Mouse (Mus musculus) ES-Bruce4 (cell line): ENCODE data around the gene Smad3. TPM values are rescaled to one million over a fixed set of nuclear protein-coding genes. Genes with fewer than 3 reads are reported as not detected.
A peak's percentile ranks its signal among the peaks of the same experiment; 100 is the strongest.

Source experiments
- H3K27ac ChIP-seq: 2 replicates; pipeline ENCODE4 v1.5.1; 2012; ENCODE audit warnings: low read length, inconsistent platforms; ENCODE audit not compliant: insufficient read depth
- H3K27me3 ChIP-seq: 2 replicates; pipeline ENCODE4 v1.6.1; 2012; ENCODE audit warnings: mild to moderate bottlenecking, low read length, inconsistent platforms; ENCODE audit not compliant: control insufficient read depth, poor library complexity, insufficient read depth, severe bottlenecking
- H3K36me3 ChIP-seq: 2 replicates; pipeline ENCODE4 v1.6.1; 2012; ENCODE audit warnings: inconsistent platforms, mild to moderate bottlenecking, low read length, moderate library complexity; ENCODE audit not compliant: control insufficient read depth, poor library complexity, insufficient read depth, severe bottlenecking
- H3K4me1 ChIP-seq: one replicate; pipeline ENCODE4 v1.8.1; 2011; ENCODE audit warnings: low read length; ENCODE audit not compliant: control insufficient read depth, insufficient read depth
- H3K4me3 ChIP-seq: 2 replicates; pipeline ENCODE4 v1.5.1; 2011; ENCODE audit warnings: low read depth, mild to moderate bottlenecking, low read length
- H3K9ac ChIP-seq: 2 replicates; pipeline ENCODE4 v1.6.1; 2012; ENCODE audit warnings: low read depth, mild to moderate bottlenecking, inconsistent platforms; ENCODE audit not compliant: poor library complexity, severe bottlenecking
- H3K9me3 ChIP-seq: replicated peaks from 2 replicates; pipeline ENCODE4 v1.6.1; 2012; ENCODE audit warnings: mild to moderate bottlenecking, low read length, inconsistent platforms; ENCODE audit not compliant: control insufficient read depth, poor library complexity, insufficient read depth, severe bottlenecking
- CTCF ChIP-seq: IDR thresholded peaks from one replicate; pipeline ENCODE4 v1.8.1; 2011; ENCODE audit warnings: low read depth, low read length
- EP300 ChIP-seq: IDR thresholded peaks from 2 replicates; pipeline ENCODE4 v1.6.1; 2011; ENCODE audit warnings: low read depth, low read length; ENCODE audit not compliant: insufficient read depth
- POLR2A ChIP-seq: IDR thresholded peaks from one replicate; pipeline ENCODE4 v1.8.1; 2011; ENCODE audit warnings: low read length; ENCODE audit not compliant: insufficient read depth
- polyA plus RNA-seq: library from polyadenylated mRNA; stranded (reverse); fragments of >200 nt; gene quantifications from 2 replicates; pipeline ENCODE4 v1.2.4, GENCODE M21; 2011; ENCODE audit warnings: low read depth; ENCODE audit not compliant: missing spikeins, insufficient read depth, insufficient read length

Smad3 gene
- polyA plus RNA-seq, 1 experiment, result 25.7 TPM

DNA sequence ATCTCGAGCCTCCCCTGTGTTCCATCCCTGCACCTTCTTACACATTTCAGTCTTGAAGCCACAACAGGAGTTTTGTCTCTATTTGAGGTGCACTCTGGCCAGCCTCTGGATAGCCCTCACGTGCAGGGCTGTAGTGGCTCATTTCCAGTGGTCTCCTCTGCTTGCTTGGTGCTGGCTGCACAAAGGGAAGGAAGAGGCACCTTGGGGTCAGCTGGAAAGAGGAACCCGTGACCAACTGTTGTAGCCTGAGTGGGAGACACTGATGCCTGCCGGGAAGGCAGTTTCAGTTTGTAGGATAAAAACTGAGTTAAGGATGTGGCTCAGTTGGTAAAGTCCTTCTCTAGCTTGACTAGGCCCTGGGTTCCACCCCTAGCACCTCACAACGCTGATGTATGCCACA, 145.8 kb downstream of the Smad3 start:
- Histone ChIP-seq H3K36me3 (peaks cover 3% of the 10 kb centered on the region; the same call in 1 of the 2 replicates), H3K4me3 (no peak overlapping the region), H3K27ac (no peak overlapping the region), H3K9ac (no peak overlapping the region), H3K4me1 (no peaks in the 10 kb centered on the region), H3K27me3 (no peaks in the 10 kb centered on the region), H3K9me3 (no peaks in the 10 kb centered on the region)
- TF ChIP-seq CTCF, result no peak
- no peak for TF ChIP-seq POLR2A
- no peak for TF ChIP-seq EP300

DNA sequence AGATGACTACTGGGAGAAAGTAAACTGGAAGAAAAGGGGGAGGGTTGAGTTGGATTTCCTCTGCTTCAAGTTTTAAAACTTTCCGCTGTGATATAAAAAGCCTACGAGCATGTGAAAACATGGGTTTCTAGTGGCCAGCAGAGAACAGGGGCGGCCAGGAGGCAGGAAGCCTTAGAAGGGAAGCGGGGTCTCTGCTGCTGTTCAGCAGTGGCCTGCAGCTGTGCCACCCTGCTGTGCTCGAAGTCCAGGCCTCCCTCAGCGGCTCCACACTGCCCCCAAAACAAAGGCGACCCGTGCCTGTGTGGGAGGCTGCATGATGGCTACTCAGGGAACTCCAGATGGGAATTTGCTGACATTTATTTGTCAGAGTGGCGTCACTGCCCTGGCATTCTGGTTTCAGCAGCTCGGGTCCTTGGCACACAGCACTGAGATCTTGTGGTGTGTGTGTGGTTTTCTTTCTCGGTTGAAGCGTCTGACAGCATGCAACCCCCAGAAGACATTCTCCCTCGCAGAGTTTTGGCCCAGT, 146.9 kb downstream of the Smad3 start:
- no peaks in the 10 kb centered on the region for H3K27me3 ChIP-seq
- H3K9ac ChIP-seq, result no peak overlapping the region
- no peak overlapping the region for H3K27ac ChIP-seq
- no peaks in the 10 kb centered on the region for H3K36me3 ChIP-seq
- no peaks in the 10 kb centered on the region for H3K9me3 ChIP-seq
- no peaks in the 10 kb centered on the region for H3K4me1 ChIP-seq
- TF ChIP-seq CTCF, result no peak
- TF ChIP-seq EP300, result no peak
- TF ChIP-seq POLR2A, result no peak
- no peak overlapping the region for H3K4me3 ChIP-seq

DNA sequence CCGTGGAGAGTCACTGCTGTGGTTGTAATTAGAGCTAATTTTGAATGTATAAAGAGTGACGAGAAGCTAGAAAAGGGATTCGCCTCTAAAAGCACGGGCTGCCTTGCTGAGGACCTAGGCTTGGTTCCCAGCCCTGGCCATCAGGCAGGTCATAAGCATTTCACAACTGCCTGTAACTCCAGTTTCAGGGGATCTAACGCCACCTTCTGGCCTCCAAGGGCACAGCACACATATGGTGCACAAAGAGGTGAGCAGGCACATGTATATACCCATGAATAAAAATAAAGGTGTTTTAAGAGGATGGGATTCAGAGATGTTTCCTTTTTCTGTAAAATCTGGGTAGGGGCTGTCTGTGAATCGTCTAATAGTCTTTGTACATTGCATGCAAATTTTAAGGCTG, 147.6 kb downstream of the Smad3 start:
- no peak overlapping the region for H3K27ac ChIP-seq
- TF ChIP-seq POLR2A (no peak), CTCF (peak; percentile 38)
- no peaks in the 10 kb centered on the region for H3K27me3 ChIP-seq
- H3K9ac ChIP-seq, result no peak overlapping the region
- H3K36me3 ChIP-seq, result no peaks in the 10 kb centered on the region
- no peaks in the 10 kb centered on the region for H3K9me3 ChIP-seq
- no peaks in the 10 kb centered on the region for H3K4me1 ChIP-seq
- no peak overlapping the region for H3K4me3 ChIP-seq

DNA sequence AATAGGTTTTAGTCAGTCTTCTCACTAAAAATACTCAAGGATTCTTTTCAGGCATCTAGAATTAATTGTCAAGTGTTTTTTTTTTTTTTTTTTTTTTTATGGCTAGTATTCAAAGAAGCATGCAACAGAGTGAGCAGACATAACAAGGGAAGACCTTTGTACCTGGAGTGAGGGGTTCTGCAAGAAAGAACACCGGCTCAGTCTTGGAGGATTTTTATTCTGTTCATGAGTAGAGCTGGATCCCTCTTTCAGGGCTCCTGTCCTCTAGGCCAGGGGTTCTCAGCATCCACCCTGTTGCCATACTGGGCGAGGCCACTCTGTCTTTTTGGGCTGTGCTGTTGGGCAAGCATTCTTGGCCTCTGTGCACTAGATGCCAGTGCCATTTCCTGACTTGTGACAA, 148.0 kb downstream of the Smad3 start:
- H3K4me1 ChIP-seq, result no peaks in the 10 kb centered on the region

DNA sequence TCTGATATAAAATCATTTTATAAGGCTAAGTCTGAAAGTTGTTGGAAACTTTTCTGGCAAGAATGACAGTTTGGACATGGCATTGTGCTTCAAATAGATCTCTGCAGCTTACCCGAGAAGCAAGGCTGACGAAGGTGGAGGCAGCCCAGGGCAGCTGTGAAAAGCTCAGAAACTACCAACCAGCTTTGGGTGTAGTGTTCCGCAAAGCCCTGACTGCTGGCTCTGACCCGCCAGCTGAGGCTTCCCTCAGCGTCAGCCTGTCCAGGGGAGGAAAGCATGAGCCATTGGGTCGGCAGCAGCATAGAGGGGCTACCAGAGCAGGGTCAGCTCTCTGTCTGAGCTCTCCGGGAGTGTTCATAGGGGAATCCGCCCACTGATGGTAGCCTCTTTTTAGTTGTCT, 148.5 kb downstream of the Smad3 start:
- no peaks in the 10 kb centered on the region for H3K4me1 ChIP-seq
- H3K9me3 ChIP-seq, result no peaks in the 10 kb centered on the region
- no peak overlapping the region for H3K27ac ChIP-seq
- TF ChIP-seq EP300 (no peak), CTCF (no peak), POLR2A (no peak)
- H3K9ac ChIP-seq, result no peak overlapping the region
- H3K27me3 ChIP-seq, result no peaks in the 10 kb centered on the region
- H3K36me3 ChIP-seq, result no peaks in the 10 kb centered on the region
- H3K4me3 ChIP-seq, result no peak overlapping the region

More for the DNA sequence above, 148.0 kb downstream of the Smad3 start:
- Histone ChIP-seq H3K36me3 (no peaks in the 10 kb centered on the region), H3K9ac (no peak overlapping the region), H3K27me3 (no peaks in the 10 kb centered on the region), H3K4me3 (no peak overlapping the region), H3K9me3 (no peaks in the 10 kb centered on the region), H3K27ac (no peak overlapping the region)
- no peak for TF ChIP-seq CTCF
- no peak for TF ChIP-seq POLR2A
- no peak for TF ChIP-seq EP300

DNA sequence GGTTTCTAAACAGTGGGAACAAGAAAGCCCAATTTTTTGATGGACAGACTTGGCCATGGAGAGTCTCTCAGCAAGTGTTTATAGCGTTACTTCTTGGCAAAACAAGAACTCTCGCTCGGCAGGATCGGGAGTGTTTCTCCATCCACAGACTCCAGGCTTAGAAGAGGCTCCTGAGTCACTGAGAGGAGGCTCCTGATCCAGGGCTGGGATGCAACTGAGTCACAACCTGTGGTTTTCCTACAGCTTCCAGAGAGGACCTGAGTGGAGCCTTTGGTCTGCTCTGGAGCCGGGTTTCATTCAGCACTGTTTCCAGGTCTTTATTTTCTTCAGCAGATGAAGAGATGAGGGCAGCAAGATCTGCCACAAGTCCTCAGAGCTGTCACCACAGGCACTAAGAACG, 149.8 kb downstream of the Smad3 start:
- no peak overlapping the region for H3K9ac ChIP-seq
- TF ChIP-seq CTCF, result no peak
- no peak for TF ChIP-seq EP300
- TF ChIP-seq POLR2A, result no peak
- no peak overlapping the region for H3K27ac ChIP-seq
- H3K27me3 ChIP-seq, result no peaks in the 10 kb centered on the region
- H3K4me3 ChIP-seq, result no peak overlapping the region
- H3K4me1 ChIP-seq, result no peaks in the 10 kb centered on the region
- no peaks in the 10 kb centered on the region for H3K36me3 ChIP-seq
- no peaks in the 10 kb centered on the region for H3K9me3 ChIP-seq

DNA sequence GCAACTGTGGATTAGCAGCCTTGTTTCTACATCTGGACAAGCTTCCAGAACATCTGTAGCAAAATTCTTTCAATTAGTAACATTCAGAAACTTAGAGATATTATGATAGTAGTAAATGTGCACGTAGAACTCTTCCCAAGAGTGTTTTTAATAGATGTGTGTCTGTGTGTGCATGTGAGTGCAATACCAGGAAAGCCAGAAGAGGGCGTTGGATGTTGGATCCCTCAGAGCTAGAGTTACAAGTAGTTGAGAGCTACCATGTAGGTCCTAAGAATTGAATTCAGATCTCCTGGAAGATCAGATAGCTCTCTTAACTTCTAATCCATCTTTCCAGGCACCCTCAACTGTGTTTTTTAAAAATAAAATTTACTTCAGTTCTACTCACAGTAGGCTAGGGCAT, 151.2 kb downstream of the Smad3 start:
- no peaks in the 10 kb centered on the region for H3K36me3 ChIP-seq

More for the DNA sequence above, 151.2 kb downstream of the Smad3 start:
- Histone ChIP-seq H3K4me3 (no peak overlapping the region), H3K27ac (no peak overlapping the region), H3K4me1 (no peaks in the 10 kb centered on the region), H3K9ac (no peak overlapping the region), H3K9me3 (no peaks in the 10 kb centered on the region), H3K27me3 (no peaks in the 10 kb centered on the region)
- TF ChIP-seq EP300, result no peak
